Mouse (Mus musculus) cerebellum, adult 9-11 months (tissue): Measurements from ENCODE around the gene Gm10477.
A peak's percentile ranks its signal among the peaks of the same experiment; 100 is the strongest.
"Not testable (repeated sequence)": the region's sequence is repeated elsewhere in the genome, so short reads cannot be mapped to it uniquely, and the experiment has no call there.

Experiments used
- DNase-seq: peaks from one replicate; pipeline ENCODE4 v3.0.0; 2022

The Gm10477 gene

DNA sequence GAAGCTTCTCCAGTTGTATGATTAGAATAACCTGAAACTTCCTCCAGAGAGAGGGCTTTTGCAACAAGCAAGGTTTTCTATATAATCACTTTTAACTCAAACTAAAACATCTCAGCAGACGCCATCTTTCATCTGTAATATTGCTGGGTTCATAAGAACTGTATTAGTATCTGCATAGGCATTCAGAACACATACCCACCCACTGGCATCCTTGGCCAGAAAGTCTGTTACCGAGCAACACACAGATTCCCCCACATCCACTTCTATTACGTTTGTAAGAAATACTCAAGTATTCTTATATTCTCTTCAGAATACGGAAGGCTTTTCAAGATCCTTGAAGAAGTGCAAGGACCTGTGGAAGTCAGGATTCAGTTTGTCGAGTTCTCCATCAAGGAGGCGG is at the start of gene Gm10477:
TSS of gene Gm10477 (plus strand) at position 301 of the 400 bp plus-strand sequence.
- DNase-seq = not testable (repeated sequence)

DNA sequence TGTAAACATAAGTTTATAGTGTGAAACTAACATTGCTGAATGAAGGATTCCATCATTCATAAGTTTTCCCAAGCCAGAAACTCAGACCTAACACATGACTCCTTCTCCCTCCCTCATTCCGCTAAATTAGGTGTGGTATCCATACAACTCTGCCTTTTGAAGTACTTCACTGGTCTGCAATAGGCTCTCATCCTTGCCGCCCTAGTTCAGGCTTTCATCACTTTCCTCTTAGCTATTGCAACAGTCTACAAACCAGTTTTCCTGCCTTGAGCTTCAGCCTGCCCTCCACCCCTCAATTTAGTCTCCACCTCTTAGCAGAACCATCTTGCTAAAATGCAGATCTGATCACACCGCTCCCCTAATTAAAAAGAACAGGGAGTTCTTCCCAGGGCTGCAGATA is 47.0 kb upstream of the Gm10477 start:
- DNase-seq = no peak

- DNase-seq = no peak
These were observed 42.6 kb upstream of the Gm10477 start for GRCm38 (mm10) chrX:56481906-56482305.

DNA sequence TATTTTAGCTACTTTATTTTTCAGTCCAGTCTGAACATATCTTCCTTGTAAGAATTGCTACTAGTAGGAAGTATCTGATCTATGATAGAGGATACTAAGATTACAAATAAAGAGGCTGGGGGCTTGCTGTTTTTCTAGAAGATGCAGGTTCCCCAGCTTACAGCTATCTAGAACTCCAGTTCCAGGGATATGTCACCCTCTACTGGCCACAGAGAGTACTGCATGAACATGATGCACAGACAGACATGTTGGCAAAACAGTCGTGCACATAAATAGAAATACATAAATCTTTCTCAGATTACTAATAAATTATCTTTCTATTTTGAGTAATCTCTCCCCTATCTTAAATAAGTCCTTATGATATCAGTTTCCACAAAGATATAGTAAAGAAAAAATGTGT is 34.8 kb upstream of the Gm10477 start:
- peak; percentile 42 for DNase-seq

DNA sequence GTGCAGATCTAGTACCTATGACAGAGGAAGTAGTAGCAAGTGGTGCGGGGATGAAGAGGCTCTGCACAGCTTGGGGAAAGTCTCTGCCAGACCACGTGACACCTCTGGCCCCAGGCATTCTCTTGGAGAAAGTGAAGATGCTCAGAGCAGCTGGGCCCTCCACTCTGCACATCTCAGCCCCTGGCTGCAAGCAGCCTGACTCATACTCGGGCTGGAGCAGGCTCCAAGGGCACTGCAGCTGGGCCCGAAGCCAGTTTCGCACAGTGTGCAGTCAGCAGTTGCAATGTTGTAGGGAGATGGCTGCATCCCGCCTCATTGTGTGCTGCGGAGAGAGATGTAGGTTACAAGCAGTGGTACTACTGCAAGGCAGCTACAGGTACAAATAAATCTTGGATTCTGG is 27.3 kb upstream of the Gm10477 start:
- peak; percentile 5 for DNase-seq

GRCm38 (mm10) chrX:56531266-56531665 is 6.7 kb downstream of the Gm10477 start:
- peak; percentile 28 for DNase-seq

DNA sequence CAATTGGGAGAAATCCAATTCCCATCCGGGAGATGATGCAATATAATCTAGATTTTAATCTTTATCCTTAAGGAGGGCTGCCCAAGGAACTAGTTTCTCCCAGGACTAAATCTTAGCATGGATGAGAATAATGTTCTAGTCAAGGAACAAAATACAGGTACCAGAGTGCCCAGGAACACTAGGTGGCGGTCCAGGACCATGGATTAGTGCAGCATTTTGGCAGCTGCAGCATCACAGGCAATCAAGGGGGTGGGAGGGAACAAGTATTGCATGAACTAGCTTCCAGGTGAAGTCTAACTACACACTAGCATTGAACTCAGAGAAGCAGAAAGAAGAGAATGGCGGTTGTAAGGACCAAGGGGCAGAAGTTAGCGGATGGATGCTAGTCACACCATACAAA is 12.6 kb downstream of the Gm10477 start:
- DNase-seq = peak; percentile 2

- DNase-seq = no peak
These were observed 25.0 kb downstream of the Gm10477 start, which contains the start of gene Gm648 for GRCm38 (mm10) chrX:56549506-56549905. Gm648 (minus strand) TSS chrX:56549606.

DNA sequence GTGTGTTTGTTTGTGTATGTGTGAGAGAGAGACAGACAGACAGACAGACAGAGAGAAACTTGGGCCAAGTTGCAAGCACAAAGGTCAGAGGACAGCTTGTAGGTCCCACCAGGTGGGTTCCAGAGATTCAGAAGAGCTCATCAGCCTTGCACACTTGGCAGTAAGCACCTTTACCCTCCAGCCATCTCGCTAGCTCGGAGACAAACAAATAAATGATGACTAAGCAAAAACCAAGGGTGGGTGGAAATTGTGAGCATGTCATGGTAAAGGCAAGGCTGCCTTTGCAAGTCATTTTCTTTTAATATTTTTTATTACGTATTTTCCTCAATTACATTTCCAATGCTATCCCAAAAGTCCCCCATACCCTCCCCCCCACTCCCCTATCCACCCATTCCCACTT is 29.0 kb downstream of the Gm10477 start:
- DNase-seq = no peak

GRCm38 (mm10) chrX:56572465-56572864 is 47.9 kb downstream of the Gm10477 start:
- DNase-seq = no peak
